Mouse (Mus musculus) liver, embryonic 16.5 days (tissue): ENCODE measurements around the gene Tceanc2. TPM values are rescaled to one million over a fixed set of nuclear protein-coding genes. Genes with fewer than 3 reads are reported as not detected.
A peak's percentile ranks its signal among the peaks of the same experiment; 100 is the strongest.

Source experiments
- ATAC-seq: fragments of 200-750 bp; cut with Nextera tagmentation; 2 replicates; pipeline ENCODE4 v1.8.0; 2017; ENCODE audit warnings: low read depth, mild to moderate bottlenecking, moderate number of reproducible peaks, moderate library complexity
- H3K27ac ChIP-seq: fragments of 300-500 bp; sonication (generic); 2 replicates; pipeline ENCODE4 v1.5.1; 2014; ENCODE audit warnings: mild to moderate bottlenecking, low read length
- H3K27me3 ChIP-seq: fragments of 300-500 bp; sonication (generic); 2 replicates; pipeline ENCODE4 v1.6.1; 2014; ENCODE audit warnings: low read depth, low read length, mixed read lengths; ENCODE audit not compliant: control insufficient read depth, insufficient read depth
- H3K36me3 ChIP-seq: fragments of 300-500 bp; sonication (generic); 2 replicates; pipeline ENCODE4 v1.6.1; 2014; ENCODE audit warnings: mild to moderate bottlenecking; ENCODE audit not compliant: control insufficient read depth, insufficient read depth
- H3K4me1 ChIP-seq: fragments of 300-500 bp; sonication (generic); 2 replicates; pipeline ENCODE4 v1.6.1; 2014; ENCODE audit warnings: low read depth, low read length, mixed read lengths; ENCODE audit not compliant: control insufficient read depth
- H3K4me2 ChIP-seq: fragments of 300-500 bp; sonication (generic); 2 replicates; pipeline ENCODE4 v1.6.1; 2014; ENCODE audit warnings: low read depth, low read length, mixed read lengths
- H3K4me3 ChIP-seq: fragments of 300-500 bp; sonication (generic); 2 replicates; pipeline ENCODE4 v1.5.1; 2014; ENCODE audit warnings: low read depth, mild to moderate bottlenecking, low read length
- H3K9ac ChIP-seq: fragments of 300-500 bp; sonication (generic); 2 replicates; pipeline ENCODE4 v1.6.1; 2014; ENCODE audit warnings: low read depth, low read length
- H3K9me3 ChIP-seq: fragments of 300-500 bp; sonication (generic); replicated peaks from 2 replicates; pipeline ENCODE4 v1.6.1; 2016; ENCODE audit warnings: low read length; ENCODE audit not compliant: control insufficient read depth
- WGBS: fragments of 180-500 bp; shearing (Covaris S2); extraction: QIAGEN DNeasy Blood & Tissue Kit; methylation state at CpG from one replicate; pipeline ENCODE4 v1.1.7; 2014; ENCODE audit not compliant: insufficient replicate concordance; 5-methylcytosine and 5-hydroxymethylcytosine counted together
- polyA plus RNA-seq: library from polyadenylated mRNA; unstranded; fragments of >200 nt; fragmentation: Nextera tagmentation; extraction: Ambion mirVana; gene quantifications from 2 replicates; pipeline ENCODE4 v1.2.1, GENCODE M21; 2015

Tceanc2 gene
- polyA plus RNA-seq, 1 experiment from 2014 or later, result 19.8 TPM

GRCm38 (mm10) chr4:107163756-107164587 is 14.9 kb downstream of the Tceanc2 start:
- Histone ChIP-seq H3K4me2 (no peak overlapping the region), H3K4me3 (no peak overlapping the region), H3K27ac (no peak overlapping the region), H3K27me3 (no peaks in the 10 kb centered on the region), H3K4me1 (no peaks in the 10 kb centered on the region), H3K9me3 (no peaks in the 10 kb centered on the region), H3K9ac (no peak overlapping the region), H3K36me3 (peaks cover 7% of the 10 kb centered on the region)
- WGBS, result 47% methylated on average over 9 of the region's 9 CpGs
- peak; percentile 30; the same call in 1 of the 2 replicates for ATAC-seq

GRCm38 (mm10) chr4:107163341-107163740 is 15.6 kb downstream of the Tceanc2 start:
- Histone ChIP-seq H3K9me3 (no peaks in the 10 kb centered on the region), H3K9ac (no peak overlapping the region), H3K27me3 (no peaks in the 10 kb centered on the region), H3K36me3 (peaks cover 7% of the 10 kb centered on the region), H3K4me2 (no peak overlapping the region), H3K27ac (no peak overlapping the region), H3K4me1 (no peaks in the 10 kb centered on the region), H3K4me3 (no peak overlapping the region)
- 75% methylated on average over 10 of the region's 10 CpGs for WGBS
- no peak for ATAC-seq

GRCm38 (mm10) chr4:107160181-107160580 is 18.7 kb downstream of the Tceanc2 start:
- Histone ChIP-seq H3K4me1 (no peaks in the 10 kb centered on the region), H3K4me2 (no peak overlapping the region), H3K27ac (no peak overlapping the region), H3K27me3 (no peaks in the 10 kb centered on the region), H3K9me3 (no peaks in the 10 kb centered on the region), H3K9ac (no peak overlapping the region), H3K4me3 (no peak overlapping the region), H3K36me3 (peaks cover 4% of the 10 kb centered on the region)
- 80% methylated on average over 8 of the region's 8 CpGs for WGBS
- no peak for ATAC-seq

- Histone ChIP-seq H3K4me2 (no peak overlapping the region), H3K9me3 (no peaks in the 10 kb centered on the region), H3K27me3 (no peaks in the 10 kb centered on the region), H3K4me3 (no peak overlapping the region), H3K4me1 (no peaks in the 10 kb centered on the region), H3K36me3 (no peaks in the 10 kb centered on the region; the same call in 1 of the 2 replicates), H3K9ac (no peak overlapping the region), H3K27ac (no peak overlapping the region)
- no peak for ATAC-seq
- 82% methylated on average over 11 of the region's 11 CpGs for WGBS
Observed at GRCm38 (mm10) chr4:107159166-107159773, 19.6 kb downstream of the Tceanc2 start.

DNA sequence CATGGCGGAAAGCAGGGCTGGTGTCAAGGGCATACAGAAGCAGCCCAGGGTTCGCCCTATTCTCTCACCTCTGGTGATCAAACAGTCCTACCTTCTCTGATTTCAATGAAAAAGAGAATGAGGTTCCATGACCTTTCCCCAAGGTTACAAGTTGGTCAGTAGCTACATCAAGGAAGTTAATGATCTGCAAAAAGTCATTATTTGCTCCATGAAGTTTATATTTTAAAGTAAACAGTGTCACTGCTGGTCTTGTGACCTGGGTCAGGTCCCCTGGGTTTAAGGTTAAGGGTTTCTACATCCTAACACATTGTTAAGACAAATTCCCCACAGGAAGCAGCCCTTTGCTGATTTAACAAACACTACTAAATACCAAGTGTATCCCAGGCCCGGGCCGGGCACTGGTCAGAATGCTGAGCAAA is 21.9 kb downstream of the Tceanc2 start:
- H3K27me3 ChIP-seq, result no peaks in the 10 kb centered on the region
- 60% methylated on average over 4 of the region's 4 CpGs for WGBS
- no peaks in the 10 kb centered on the region for H3K9me3 ChIP-seq
- H3K9ac ChIP-seq, result no peak overlapping the region
- H3K4me2 ChIP-seq, result no peak overlapping the region
- H3K36me3 ChIP-seq, result no peaks in the 10 kb centered on the region; the same call in 1 of the 2 replicates
- H3K27ac ChIP-seq, result no peak overlapping the region
- H3K4me1 ChIP-seq, result no peaks in the 10 kb centered on the region
- ATAC-seq, result peak; percentile 82
- no peak overlapping the region for H3K4me3 ChIP-seq

DNA sequence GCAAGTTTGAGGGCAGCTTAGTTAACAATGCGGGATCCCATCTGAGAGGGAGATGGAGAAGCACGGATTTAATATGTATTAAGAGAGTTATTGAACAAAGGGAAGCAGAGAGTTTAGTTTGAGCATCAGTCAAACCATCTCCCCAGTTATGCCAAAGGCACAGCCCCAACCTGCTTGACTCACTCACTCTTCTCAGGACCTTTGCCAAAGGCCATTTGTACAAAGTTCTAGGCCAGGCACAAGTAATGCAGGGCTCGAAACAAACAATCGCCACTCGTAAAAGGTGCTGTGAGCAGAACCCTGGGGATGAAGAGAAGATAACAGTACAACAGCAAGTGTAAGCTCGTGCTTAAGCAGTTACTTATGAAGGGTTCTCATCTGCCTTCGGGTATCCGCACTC is 26.3 kb downstream of the Tceanc2 start:
- WGBS, result 80% methylated on average over 8 of the region's 8 CpGs
- Histone ChIP-seq H3K36me3 (no peaks in the 10 kb centered on the region), H3K9ac (no peak overlapping the region), H3K4me2 (no peak overlapping the region), H3K27me3 (no peaks in the 10 kb centered on the region), H3K9me3 (no peaks in the 10 kb centered on the region), H3K4me1 (no peaks in the 10 kb centered on the region), H3K27ac (no peak overlapping the region), H3K4me3 (no peak overlapping the region)
- no peak for ATAC-seq

- WGBS, result 83% methylated on average over 6 of the region's 6 CpGs
- Histone ChIP-seq H3K27me3 (no peaks in the 10 kb centered on the region), H3K4me2 (no peak overlapping the region), H3K9ac (no peak overlapping the region), H3K36me3 (peaks cover 6% of the 10 kb centered on the region), H3K27ac (no peak overlapping the region), H3K9me3 (no peaks in the 10 kb centered on the region), H3K4me3 (no peak overlapping the region), H3K4me1 (no peaks in the 10 kb centered on the region)
- no peak for ATAC-seq
Observed at GRCm38 (mm10) chr4:107150991-107151390, 27.9 kb downstream of the Tceanc2 start.

DNA sequence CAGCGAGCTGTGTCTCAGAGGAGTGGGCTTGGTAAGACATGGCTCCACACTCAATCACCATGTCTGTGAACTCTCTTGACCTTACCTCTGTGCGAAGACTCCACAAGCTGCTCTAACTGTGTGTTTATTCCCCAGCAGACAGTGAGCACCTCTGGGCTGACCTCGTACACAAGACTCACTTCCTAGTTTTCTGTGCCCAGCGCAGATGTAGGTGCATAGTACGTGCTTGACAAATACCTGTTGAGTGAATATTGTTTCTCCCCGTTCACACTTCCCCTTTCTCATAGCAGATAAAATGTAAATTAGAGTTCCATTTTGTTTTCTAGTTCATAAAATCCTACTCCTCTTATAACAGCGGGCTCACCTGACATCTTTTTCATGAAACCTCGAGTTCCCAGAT is 35.4 kb downstream of the Tceanc2 start:
- no peak for ATAC-seq
- H3K4me1 ChIP-seq, result no peaks in the 10 kb centered on the region
- H3K27me3 ChIP-seq, result no peaks in the 10 kb centered on the region
- WGBS, result 75% methylated on average over 8 of the region's 8 CpGs
- H3K36me3 ChIP-seq, result peaks cover 11% of the 10 kb centered on the region
- H3K9ac ChIP-seq, result no peak overlapping the region
- H3K4me2 ChIP-seq, result no peak overlapping the region
- no peaks in the 10 kb centered on the region for H3K9me3 ChIP-seq
- no peak overlapping the region for H3K4me3 ChIP-seq
- H3K27ac ChIP-seq, result no peak overlapping the region
